Mouse (Mus musculus): ENCODE results near the gene Crybg2.

GRCm38 (mm10) chr4:134090521-134091224 is 30.1 kb downstream of the Crybg2 start:
- TF ChIP-seq CTCF (IDR thresholded peaks at IDR 0.05; ENCODE audit: extremely low read depth, insufficient read length, insufficient replicate concordance, low read depth, low read length) (no peak), POLR2A (IDR thresholded peaks at IDR 0.05; ENCODE audit: low read depth, low read length) (no peak)
